Mouse (Mus musculus): ENCODE measurements around the gene Csf3r.

The Csf3r gene

GRCm38 (mm10) chr4:126057207-126058133, 33.1 kb downstream of the Csf3r start:
- no peak for DNase-seq (ENCODE audit: low spot score in 2 of 2)

GRCm38 (mm10) chr4:126058134-126058996, 34.0 kb downstream of the Csf3r start, which contains the start of gene Oscp1:
Oscp1 (plus strand) TSS chr4:126058565.
- peak; percentile 74 to 81 for DNase-seq (ENCODE audit: low spot score in 2 of 2)

- DNase-seq (ENCODE audit: low spot score in 2 of 2) = no peak
Measured at GRCm38 (mm10) chr4:126058997-126059362, 34.6 kb downstream of the Csf3r start.

- DNase-seq (ENCODE audit: low spot score in 2 of 2) = no peak
Measured at GRCm38 (mm10) chr4:126062856-126063255, 38.5 kb downstream of the Csf3r start.

GRCm38 (mm10) chr4:126065241-126065640, 40.9 kb downstream of the Csf3r start:
- DNase-seq (ENCODE audit: low spot score in 2 of 2) = no peak

GRCm38 (mm10) chr4:126067401-126068077, 43.2 kb downstream of the Csf3r start:
- no peak for DNase-seq (ENCODE audit: low spot score in 2 of 2)

- no peak for DNase-seq (ENCODE audit: low spot score in 2 of 2)
Measured at GRCm38 (mm10) chr4:126068842-126069241, 44.5 kb downstream of the Csf3r start.

- DNase-seq (ENCODE audit: low spot score in 2 of 2) = no peak
Measured at GRCm38 (mm10) chr4:126077833-126078232, 53.5 kb downstream of the Csf3r start.

- no peak for DNase-seq (ENCODE audit: low spot score in 2 of 2)
Measured at GRCm38 (mm10) chr4:126079266-126079665, 54.9 kb downstream of the Csf3r start.

GRCm38 (mm10) chr4:126081601-126082000, 57.3 kb downstream of the Csf3r start:
- no peak for DNase-seq (ENCODE audit: low spot score in 2 of 2)

GRCm38 (mm10) chr4:126083021-126083420, 58.7 kb downstream of the Csf3r start:
- DNase-seq (ENCODE audit: low spot score in 2 of 2) = no peak

GRCm38 (mm10) chr4:126084382-126084781, 60.0 kb downstream of the Csf3r start:
- DNase-seq (ENCODE audit: low spot score in 2 of 2) = no peak

- DNase-seq (ENCODE audit: low spot score in 2 of 2) = peak; percentile 56 to 77
Measured at GRCm38 (mm10) chr4:126085996-126086576, 61.7 kb downstream of the Csf3r start.

- DNase-seq (ENCODE audit: low spot score in 2 of 2) = no peak
Measured at GRCm38 (mm10) chr4:126090101-126090847, 65.9 kb downstream of the Csf3r start.

- DNase-seq (ENCODE audit: low spot score in 2 of 2) = no peak
Measured at GRCm38 (mm10) chr4:126090848-126091124, 66.4 kb downstream of the Csf3r start.

- no peak for DNase-seq (ENCODE audit: low spot score in 2 of 2)
Measured at GRCm38 (mm10) chr4:126091873-126092272, 67.5 kb downstream of the Csf3r start.
